Mouse (Mus musculus) kidney, adult 2 months (tissue): ENCODE data around the gene Gdpd5. TPM values are rescaled to one million over a fixed set of nuclear protein-coding genes. Genes with fewer than 3 reads are reported as not detected.
A peak's percentile ranks its signal among the peaks of the same experiment; 100 is the strongest.

ENCODE experiments used
- DNase-seq: peaks from one replicate; pipeline ENCODE4 v3.0.0; 2021
- H3K27ac ChIP-seq: fragments of 200-500 bp; 2 replicates; pipeline ENCODE4 v1.5.1; 2012; ENCODE audit warnings: low read depth, low read length, control low read depth, inconsistent platforms; ENCODE audit not compliant: insufficient read depth
- H3K27me3 ChIP-seq: fragments of 200-500 bp; replicated peaks from 2 replicates; pipeline ENCODE4 v1.6.1; 2012; ENCODE audit warnings: mild to moderate bottlenecking, moderate library complexity, low read length, inconsistent platforms; ENCODE audit not compliant: control insufficient read depth, insufficient read depth
- H3K36me3 ChIP-seq: fragments of 200-500 bp; 2 replicates; pipeline ENCODE4 v1.6.1; 2012; ENCODE audit warnings: mild to moderate bottlenecking, moderate library complexity, low read length, inconsistent platforms; ENCODE audit not compliant: control insufficient read depth, insufficient read depth
- H3K4me1 ChIP-seq: fragments of 200-500 bp; 2 replicates; pipeline ENCODE4 v1.6.1; 2011; ENCODE audit warnings: low read length; ENCODE audit not compliant: control insufficient read depth, insufficient read depth
- H3K4me3 ChIP-seq: fragments of 200-500 bp; 2 replicates; pipeline ENCODE4 v1.5.1; 2011; ENCODE audit warnings: mild to moderate bottlenecking, low read depth, low read length, control low read depth; ENCODE audit not compliant: insufficient read depth
- CTCF ChIP-seq: fragments of 200-500 bp; conservative IDR thresholded peaks from 2 replicates; pipeline ENCODE4 v1.5.1; 2011; ENCODE audit warnings: low read depth, mild to moderate bottlenecking, control low read depth, low read length, moderate library complexity, mixed read lengths; ENCODE audit not compliant: insufficient read depth, insufficient read length
- POLR2A ChIP-seq: fragments of 200-500 bp; IDR thresholded peaks from one replicate; pipeline ENCODE4 v1.6.1; 2011; ENCODE audit warnings: low read depth, low read length, control low read depth
- WGBS: fragments of 180-500 bp; shearing (Covaris S2); methylation state at CpG from one replicate; pipeline ENCODE4 v1.1.7; 2018; 5-methylcytosine and 5-hydroxymethylcytosine counted together
- polyA plus RNA-seq: library from polyadenylated mRNA; depleted of rRNA; stranded (reverse); fragments of >200 nt; gene quantifications from 2 replicates; pipeline ENCODE4 v1.2.3, GENCODE M21; 2012

The Gdpd5 gene
- polyA plus RNA-seq, 1 experiment, result 10.4 TPM

DNA sequence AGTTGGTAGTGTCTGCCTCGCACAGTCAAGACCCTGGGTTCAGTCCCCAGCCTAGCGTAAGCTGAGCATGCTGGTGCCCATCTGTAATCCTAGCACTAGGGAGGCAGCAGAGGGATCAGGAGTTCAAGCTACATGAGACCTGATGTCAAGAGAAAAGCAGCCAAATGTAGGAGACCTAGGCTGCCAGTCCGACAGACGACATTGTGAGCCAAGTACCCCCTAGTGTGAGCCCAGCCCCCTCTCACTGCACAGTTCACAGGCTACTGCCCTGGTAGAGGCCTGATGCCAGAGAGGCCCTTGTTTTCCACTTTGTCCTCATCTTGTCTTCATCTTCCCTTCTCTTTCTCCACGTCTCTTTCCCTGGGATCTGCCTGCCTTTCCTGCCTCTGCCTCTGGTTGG, 66.1 kb downstream of the Gdpd5 start:
- TF ChIP-seq CTCF (no peak), POLR2A (no peak)

GRCm38 (mm10) chr7:99448619-99449018, 67.4 kb downstream of the Gdpd5 start:
- WGBS, result 73% methylated on average over 5 of the region's 5 CpGs
- Histone ChIP-seq H3K36me3 (no peaks in the 10 kb centered on the region), H3K4me1 (no peaks in the 10 kb centered on the region), H3K27ac (no peak overlapping the region), H3K27me3 (no peaks in the 10 kb centered on the region), H3K4me3 (no peak overlapping the region)
- TF ChIP-seq POLR2A (no peak), CTCF (no peak)
- no peak for DNase-seq

More for the DNA sequence above, 66.1 kb downstream of the Gdpd5 start:
- Histone ChIP-seq H3K27me3 (no peaks in the 10 kb centered on the region), H3K4me3 (no peak overlapping the region), H3K4me1 (no peaks in the 10 kb centered on the region; the same call in 1 of the 2 replicates), H3K36me3 (no peaks in the 10 kb centered on the region), H3K27ac (no peak overlapping the region)
- 88% methylated on average over 5 of the region's 5 CpGs for WGBS
- no peak for DNase-seq

DNA sequence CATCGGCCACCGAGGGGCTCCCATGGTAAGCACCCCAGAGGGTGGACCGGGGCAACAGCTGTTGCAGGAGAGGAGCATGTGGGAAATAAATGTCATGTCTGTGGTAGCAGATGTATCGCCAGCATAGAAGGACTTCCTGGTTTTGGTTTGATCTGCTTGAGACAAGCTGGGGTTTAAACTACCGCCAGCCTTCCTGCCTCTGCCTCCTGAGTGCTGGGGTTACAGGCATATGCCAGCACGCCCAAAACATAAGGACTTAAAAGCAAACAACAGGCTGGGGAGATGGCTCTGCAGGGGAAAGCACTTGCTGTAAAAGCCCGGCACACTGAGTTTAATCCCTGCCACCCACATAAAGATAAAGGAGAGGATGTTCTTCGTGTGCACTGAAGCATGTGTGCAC, 67.8 kb downstream of the Gdpd5 start:
- Histone ChIP-seq H3K27ac (no peak overlapping the region), H3K27me3 (no peaks in the 10 kb centered on the region), H3K4me1 (no peaks in the 10 kb centered on the region), H3K4me3 (no peak overlapping the region), H3K36me3 (no peaks in the 10 kb centered on the region)
- DNase-seq, result no peak
- WGBS, result 69% methylated on average over 8 of the region's 8 CpGs
- TF ChIP-seq CTCF (no peak), POLR2A (no peak)

GRCm38 (mm10) chr7:99449751-99450150, 68.5 kb downstream of the Gdpd5 start:
- 73% methylated on average over 3 of the region's 3 CpGs for WGBS
- no peaks in the 10 kb centered on the region for H3K4me1 ChIP-seq

DNA sequence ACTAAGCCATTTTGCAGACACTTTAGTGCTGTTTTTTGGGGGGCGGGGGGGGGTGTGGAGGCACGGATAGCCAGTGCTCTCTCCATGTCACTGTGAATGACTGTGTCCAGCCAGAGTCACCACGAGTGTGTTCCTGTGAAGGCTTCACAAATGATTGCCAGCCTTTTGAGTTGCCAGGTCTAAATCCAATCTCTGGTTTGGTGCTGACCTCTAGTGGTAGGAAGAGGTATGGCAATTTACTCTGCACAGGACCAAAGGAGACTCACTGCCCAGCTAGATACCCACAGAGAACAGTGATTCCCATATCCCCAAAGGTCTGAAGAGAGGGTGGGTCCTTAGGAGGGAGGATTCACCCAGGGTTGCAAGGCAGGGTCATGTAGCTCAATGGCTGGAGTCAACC, 69.5 kb downstream of the Gdpd5 start:
- Histone ChIP-seq H3K27ac (no peak overlapping the region), H3K36me3 (no peaks in the 10 kb centered on the region), H3K4me1 (no peaks in the 10 kb centered on the region), H3K27me3 (no peaks in the 10 kb centered on the region), H3K4me3 (no peak overlapping the region)
- TF ChIP-seq CTCF, result peak; percentile 83
- no peak for TF ChIP-seq POLR2A
- peak; percentile 88 for DNase-seq
- 1% methylated on average over 3 of the region's 3 CpGs for WGBS

More at GRCm38 (mm10) chr7:99449751-99450150, 68.5 kb downstream of the Gdpd5 start:
- Histone ChIP-seq H3K4me3 (no peak overlapping the region), H3K36me3 (no peaks in the 10 kb centered on the region), H3K27ac (no peak overlapping the region), H3K27me3 (no peaks in the 10 kb centered on the region)
- no peak for DNase-seq
- no peak for TF ChIP-seq POLR2A
- TF ChIP-seq CTCF, result no peak

- no peak overlapping the region for H3K4me3 ChIP-seq
- 81% methylated on average over 7 of the region's 7 CpGs for WGBS
- DNase-seq, result no peak
- no peaks in the 10 kb centered on the region for H3K4me1 ChIP-seq
- no peak for TF ChIP-seq CTCF
- no peak for TF ChIP-seq POLR2A
- no peaks in the 10 kb centered on the region for H3K36me3 ChIP-seq
- no peaks in the 10 kb centered on the region for H3K27me3 ChIP-seq
- no peak overlapping the region for H3K27ac ChIP-seq
Measured at GRCm38 (mm10) chr7:99452859-99453258, 71.6 kb downstream of the Gdpd5 start.

GRCm38 (mm10) chr7:99454044-99454443, 72.8 kb downstream of the Gdpd5 start:
- 60% methylated on average over 4 of the region's 4 CpGs for WGBS
- no peak overlapping the region for H3K27ac ChIP-seq
- TF ChIP-seq CTCF, result no peak
- DNase-seq, result no peak
- no peaks in the 10 kb centered on the region for H3K27me3 ChIP-seq
- no peaks in the 10 kb centered on the region for H3K36me3 ChIP-seq
- no peaks in the 10 kb centered on the region for H3K4me1 ChIP-seq
- no peak overlapping the region for H3K4me3 ChIP-seq

DNA sequence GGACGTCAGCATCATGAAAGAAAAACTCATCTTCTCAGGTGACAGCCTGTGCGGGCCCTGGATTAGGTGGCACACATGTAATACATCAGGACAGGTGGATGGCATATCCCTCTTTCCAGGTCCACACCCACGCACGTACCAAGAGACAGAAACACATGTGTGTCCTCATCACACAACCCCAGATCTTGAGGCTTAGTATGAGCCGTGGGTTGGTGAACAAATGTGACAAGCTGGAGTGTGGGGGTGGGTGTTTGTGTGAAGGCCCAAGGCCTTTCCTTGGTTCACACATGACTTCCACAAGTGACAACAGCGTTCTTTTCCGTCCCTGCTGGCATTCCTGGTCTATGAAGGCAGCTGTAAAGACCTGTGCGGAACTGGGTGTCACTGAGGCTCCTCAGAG, 77.6 kb downstream of the Gdpd5 start:
- Histone ChIP-seq H3K4me3 (no peak overlapping the region), H3K27me3 (no peaks in the 10 kb centered on the region), H3K27ac (no peak overlapping the region), H3K4me1 (no peaks in the 10 kb centered on the region), H3K36me3 (no peaks in the 10 kb centered on the region)
- TF ChIP-seq POLR2A (no peak), CTCF (no peak)
- DNase-seq, result no peak
- WGBS, result 90% methylated on average over 8 of the region's 8 CpGs
